Mouse (Mus musculus): Measurements from ENCODE around the gene Ubqln1.

The Ubqln1 gene

GRCm38 (mm10) chr13:58201343-58201742, 14.1 kb downstream of the Ubqln1 start:
- DNase-seq (ENCODE audit: low spot score): no peak

- DNase-seq (ENCODE audit: low spot score): no peak
These were observed 17.3 kb downstream of the Ubqln1 start for GRCm38 (mm10) chr13:58197981-58198640.

GRCm38 (mm10) chr13:58197211-58197610, 18.2 kb downstream of the Ubqln1 start:
- no peak for DNase-seq (ENCODE audit: low spot score)

- no peak for DNase-seq (ENCODE audit: low spot score)
These were observed 20.5 kb downstream of the Ubqln1 start for GRCm38 (mm10) chr13:58194908-58195307.

GRCm38 (mm10) chr13:58193221-58193620, 22.2 kb downstream of the Ubqln1 start:
- DNase-seq (ENCODE audit: low spot score): no peak

- DNase-seq (ENCODE audit: low spot score): no peak
These were observed 23.3 kb downstream of the Ubqln1 start for GRCm38 (mm10) chr13:58192146-58192545.

- no peak for DNase-seq (ENCODE audit: low spot score)
These were observed 23.9 kb downstream of the Ubqln1 start for GRCm38 (mm10) chr13:58191516-58191915.

GRCm38 (mm10) chr13:58189473-58189872, 26.0 kb downstream of the Ubqln1 start:
- DNase-seq (ENCODE audit: low spot score): no peak

- peak; percentile 87 for DNase-seq (ENCODE audit: low spot score)
These were observed 27.0 kb downstream of the Ubqln1 start for GRCm38 (mm10) chr13:58188412-58188811.

GRCm38 (mm10) chr13:58187751-58188150, 27.7 kb downstream of the Ubqln1 start:
- no peak for DNase-seq (ENCODE audit: low spot score)

GRCm38 (mm10) chr13:58186281-58186680, 29.2 kb downstream of the Ubqln1 start:
- no peak for DNase-seq (ENCODE audit: low spot score)

- DNase-seq (ENCODE audit: low spot score): no peak
These were observed 31.3 kb downstream of the Ubqln1 start for GRCm38 (mm10) chr13:58184111-58184510.

- DNase-seq (ENCODE audit: low spot score): no peak
These were observed 33.6 kb downstream of the Ubqln1 start for GRCm38 (mm10) chr13:58181607-58182551.

- DNase-seq (ENCODE audit: low spot score): no peak
These were observed 37.8 kb downstream of the Ubqln1 start for GRCm38 (mm10) chr13:58177511-58178208.

- no peak for DNase-seq (ENCODE audit: low spot score)
These were observed 39.3 kb downstream of the Ubqln1 start for GRCm38 (mm10) chr13:58176105-58176504.

- DNase-seq (ENCODE audit: low spot score): no peak
These were observed 47.3 kb downstream of the Ubqln1 start for GRCm38 (mm10) chr13:58168119-58168518.

GRCm38 (mm10) chr13:58163343-58163742, 52.1 kb downstream of the Ubqln1 start:
- DNase-seq (ENCODE audit: low spot score): no peak

GRCm38 (mm10) chr13:58160761-58161160, 54.7 kb downstream of the Ubqln1 start:
- no peak for DNase-seq (ENCODE audit: low spot score)

GRCm38 (mm10) chr13:58158099-58158912, 57.1 kb downstream of the Ubqln1 start:
- DNase-seq (ENCODE audit: low spot score): peak; percentile 97

- peak; percentile 94 for DNase-seq (ENCODE audit: low spot score)
These were observed 57.9 kb downstream of the Ubqln1 start, which contains the start of gene Idnk for GRCm38 (mm10) chr13:58157447-58158098. TSS of gene Idnk (plus strand) at chr13:58157649.

GRCm38 (mm10) chr13:58157036-58157435, 58.4 kb downstream of the Ubqln1 start:
- no peak for DNase-seq (ENCODE audit: low spot score)

Data from embryo, embryonic 10 days (tissue).